Mouse (Mus musculus) forebrain, embryonic 13.5 days (tissue): ENCODE data around the gene Itprid1. TPM values are rescaled to one million over a fixed set of nuclear protein-coding genes. Genes with fewer than 3 reads are reported as not detected.

ENCODE experiments used
- ATAC-seq: fragments of 200-750 bp; cut with Nextera tagmentation; 2 replicates; pipeline ENCODE4 v1.8.0; 2017
- H3K27ac ChIP-seq: fragments of 300-500 bp; sonication (generic); 2 replicates; pipeline ENCODE4 v1.5.1; 2015; ENCODE audit warnings: inconsistent platforms, mild to moderate bottlenecking, moderate library complexity
- H3K27me3 ChIP-seq: fragments of 300-500 bp; sonication (generic); 2 replicates; pipeline ENCODE4 v1.6.1; 2015; ENCODE audit warnings: mild to moderate bottlenecking, inconsistent platforms
- H3K36me3 ChIP-seq: fragments of 300-500 bp; sonication (generic); 2 replicates; pipeline ENCODE4 v1.6.1; 2015; ENCODE audit warnings: mild to moderate bottlenecking, inconsistent platforms; ENCODE audit not compliant: poor library complexity, severe bottlenecking
- H3K4me1 ChIP-seq: fragments of 300-500 bp; sonication (generic); 2 replicates; pipeline ENCODE4 v1.6.1; 2015; ENCODE audit warnings: inconsistent platforms
- H3K4me2 ChIP-seq: fragments of 300-500 bp; sonication (generic); 2 replicates; pipeline ENCODE4 v1.6.1; 2015; ENCODE audit warnings: inconsistent platforms, mild to moderate bottlenecking, moderate library complexity
- H3K4me3 ChIP-seq: fragments of 300-500 bp; sonication (generic); 2 replicates; pipeline ENCODE4 v1.5.1; 2015; ENCODE audit warnings: mild to moderate bottlenecking, inconsistent platforms
- H3K9ac ChIP-seq: fragments of 300-500 bp; sonication (generic); 2 replicates; pipeline ENCODE4 v1.6.1; 2015; ENCODE audit warnings: mild to moderate bottlenecking, inconsistent platforms
- H3K9me3 ChIP-seq: fragments of 300-500 bp; sonication (generic); replicated peaks from 2 replicates; pipeline ENCODE4 v1.6.1; 2016; ENCODE audit warnings: inconsistent platforms
- whole genome bisulfite sequencing: fragments of 180-500 bp; shearing (Covaris S2); methylation state at CpG from one replicate; pipeline ENCODE4 v1.1.7; 2015; 5-methylcytosine and 5-hydroxymethylcytosine counted together
- polyA plus RNA-seq: library from polyadenylated mRNA; unstranded; fragments of >200 nt; fragmentation: Nextera tagmentation; extraction: Ambion mirVana; gene quantifications from 2 replicates; pipeline ENCODE4 v1.2.1, GENCODE M21; 2015

Gene Itprid1
- polyA plus RNA-seq, 1 experiment from 2014 or later = 0.92 TPM

GRCm38 (mm10) chr6:56025533-56025932 is 188.8 kb downstream of the Itprid1 start:
- H3K9me3 ChIP-seq = no peaks in the 10 kb centered on the region
- H3K4me2 ChIP-seq = no peak overlapping the region
- H3K27ac ChIP-seq = no peak overlapping the region
- no peak overlapping the region for H3K4me3 ChIP-seq
- 57% methylated on average over 2 of the region's 2 CpGs for WGBS
- H3K27me3 ChIP-seq = no peaks in the 10 kb centered on the region
- no peaks in the 10 kb centered on the region for H3K36me3 ChIP-seq
- peaks cover 13% of the 10 kb centered on the region; the same call in 1 of the 2 replicates for H3K4me1 ChIP-seq
- no peak overlapping the region for H3K9ac ChIP-seq
- no peak for ATAC-seq

GRCm38 (mm10) chr6:56027318-56027717 is 190.6 kb downstream of the Itprid1 start:
- H3K9me3 ChIP-seq = no peaks in the 10 kb centered on the region
- H3K27me3 ChIP-seq = no peaks in the 10 kb centered on the region
- H3K4me1 ChIP-seq = peaks cover 20% of the 10 kb centered on the region; the same call in 1 of the 2 replicates
- H3K36me3 ChIP-seq = no peaks in the 10 kb centered on the region
- ATAC-seq = peak; percentile 88
- H3K27ac ChIP-seq = no peak overlapping the region
- H3K4me2 ChIP-seq = no peak overlapping the region
- 37% methylated on average over 6 of the region's 6 CpGs for WGBS
- no peak overlapping the region for H3K4me3 ChIP-seq
- no peak overlapping the region for H3K9ac ChIP-seq

GRCm38 (mm10) chr6:56027966-56028365 is 191.3 kb downstream of the Itprid1 start:
- Histone ChIP-seq H3K4me3 (no peak overlapping the region), H3K9me3 (no peaks in the 10 kb centered on the region), H3K27me3 (no peaks in the 10 kb centered on the region), H3K36me3 (no peaks in the 10 kb centered on the region), H3K9ac (no peak overlapping the region), H3K4me2 (no peak overlapping the region), H3K4me1 (peaks cover 20% of the 10 kb centered on the region; the same call in 1 of the 2 replicates), H3K27ac (peak overlapping the region; percentile 35)
- 0 out of 2 replicates have a peak, but pooled peaks have one; percentile 34 for ATAC-seq
- WGBS = 86% methylated on average over 5 of the region's 5 CpGs

Other genes with a start within 250 kb of the Itprid1 start
- 173 and 314 TPM in 2 replicates for gene Neurod6, start 155.6 kb upstream of the Itprid1 start, polyA plus RNA-seq
- 4.1 and 5.1 TPM in 2 replicates for gene Ppp1r17, start 180.6 kb downstream of the Itprid1 start, polyA plus RNA-seq